Mouse (Mus musculus) gastrocnemius, postnatal 4 days (tissue): ENCODE results near the gene Abi2. TPM values are rescaled to one million over a fixed set of nuclear protein-coding genes. Genes with fewer than 3 reads are reported as not detected.
A peak's percentile ranks its signal among the peaks of the same experiment; 100 is the strongest.
"Not testable (repeated sequence)": the region's sequence is repeated elsewhere in the genome, so short reads cannot be mapped to it uniquely, and the experiment has no call there.

ENCODE experiments used
- DNase-seq, 2 experiments: peaks; one replicate each; pipeline ENCODE4 v3.0.0; 2021 to 2022; ENCODE audit warnings: low spot score in 2 of 2, mixed read lengths in 2 of 2
- long read RNA-seq, 2 experiments: library from polyadenylated mRNA; stranded (forward); transcript quantifications; one replicate each; pipeline ENCODE4 v2.0.0; 2021
- total RNA-seq, 2 experiments: library from RNA; stranded (reverse); gene quantifications; 2 replicates each; pipeline ENCODE4 v1.2.3; 2021

The Abi2 gene
- total RNA-seq: 10 to 100 TPM; 36.9 to 38.1 TPM
- long read RNA-seq, experiment 1, full-length matches to known transcripts: 9 of 20 reads
- long read RNA-seq, experiment 1, partial matches to known transcripts: 2 of 20 reads
- long read RNA-seq, experiment 1, other reads (novel, unspliced or antisense): 9 of 20 reads
- long read RNA-seq, experiment 2, full-length matches to known transcripts: 16 of 27 reads
- long read RNA-seq, experiment 2, partial matches to known transcripts: 3 of 27 reads
- long read RNA-seq, experiment 2, other reads (novel, unspliced or antisense): 8 of 27 reads

- DNase-seq: peak; percentile 94
Measured at GRCm38 (mm10) chr1:60409168-60409828, at the start of gene Abi2. TSS of gene Abi2 (plus strand) at chr1:60409619.

- no peak for DNase-seq
Measured at GRCm38 (mm10) chr1:60361626-60362025, 47.8 kb upstream of the Abi2 start.

GRCm38 (mm10) chr1:60376556-60376955 is 32.9 kb upstream of the Abi2 start:
- no peak for DNase-seq

GRCm38 (mm10) chr1:60381910-60382309 is 27.5 kb upstream of the Abi2 start:
- no peak for DNase-seq

GRCm38 (mm10) chr1:60404848-60405247 is 4.6 kb upstream of the Abi2 start:
- no peak for DNase-seq

- no peak for DNase-seq
Measured at GRCm38 (mm10) chr1:60408501-60409167, 785 bp upstream of the Abi2 start.

GRCm38 (mm10) chr1:60409928-60410817 is 754 bp downstream of the Abi2 start:
- DNase-seq: peak; percentile 21 to 40

GRCm38 (mm10) chr1:60416724-60417123 is 7.3 kb downstream of the Abi2 start:
- DNase-seq: no peak

- no peak for DNase-seq
Measured at GRCm38 (mm10) chr1:60423882-60424281, 14.5 kb downstream of the Abi2 start.

- DNase-seq: no peak
Measured at GRCm38 (mm10) chr1:60428341-60428740, 18.9 kb downstream of the Abi2 start.

- no peak for DNase-seq
Measured at GRCm38 (mm10) chr1:60428932-60429331, 19.5 kb downstream of the Abi2 start.

- no peak for DNase-seq
Measured at GRCm38 (mm10) chr1:60431531-60431930, 22.1 kb downstream of the Abi2 start.

GRCm38 (mm10) chr1:60432497-60432896 is 23.1 kb downstream of the Abi2 start:
- DNase-seq: no peak

- not testable (repeated sequence) for DNase-seq
Measured at GRCm38 (mm10) chr1:60441438-60441837, 32.0 kb downstream of the Abi2 start.

- DNase-seq: no peak
Measured at GRCm38 (mm10) chr1:60447067-60447466, 37.6 kb downstream of the Abi2 start.

GRCm38 (mm10) chr1:60449896-60450295 is 40.5 kb downstream of the Abi2 start:
- DNase-seq: no peak

- no peak for DNase-seq
Measured at GRCm38 (mm10) chr1:60460623-60461022, 51.2 kb downstream of the Abi2 start.

GRCm38 (mm10) chr1:60469491-60469890 is 60.1 kb downstream of the Abi2 start:
- DNase-seq: no peak

- no peak for DNase-seq
Measured at GRCm38 (mm10) chr1:60470541-60470940, 61.1 kb downstream of the Abi2 start.

- DNase-seq: no peak
Measured at GRCm38 (mm10) chr1:60481561-60481960, 72.1 kb downstream of the Abi2 start.

GRCm38 (mm10) chr1:60482881-60483280 is 73.5 kb downstream of the Abi2 start:
- DNase-seq: no peak
